Mouse (Mus musculus): ENCODE results near the gene Stac3. TPM values are rescaled to one million over a fixed set of nuclear protein-coding genes. Genes with fewer than 3 reads are reported as not detected.

The Stac3 gene
- total and polyA plus RNA-seq, 3 experiments: 0.21 to 1.2 (median 0.86) TPM

GRCm38 (mm10) chr10:127534036-127534928 lies 32.8 kb downstream of the Stac3 start, which contains the start of gene Nxph4:
Gene Nxph4, minus strand, starts transcription at chr10:127534559.
- Histone ChIP-seq H3K9ac (ENCODE audit: low read depth, low read length) (peak within 1 kb of the TSS; percentile 56), H3K27ac (no peak within 1 kb of the TSS), H3K36me3 (ENCODE audit: control insufficient read depth, insufficient read depth, low read length) (no peaks in the 10 kb centered on the region), H3K79me2 (replicated peaks; ENCODE audit: control insufficient read depth, insufficient read depth, low read length) (no peaks in the 10 kb centered on the region), H3K27me3 (ENCODE audit: control insufficient read depth, insufficient read depth, low read length) (peaks cover 16% of the 10 kb centered on the region), H3K4me1 (ENCODE audit: control insufficient read depth, insufficient read depth, low read length) (peaks cover 4% of the 10 kb centered on the region), H3K4me3 (peak within 1 kb of the TSS; percentile 47)
- intact Hi-C loops (cut with DNase I): no loop called here
- 2% methylated on average over 52 of the region's 78 CpGs for WGBS
- TF ChIP-seq CTCF (IDR thresholded peaks at IDR 0.05): no peak
- TF ChIP-seq POLR2A (IDR thresholded peaks at IDR 0.05; ENCODE audit: insufficient read depth, low read depth, low read length): no peak
- TF ChIP-seq EP300 (IDR thresholded peaks at IDR 0.05; ENCODE audit: insufficient read depth, low read depth, low read length): no peak
- peak in 1 of 2 experiments; percentile 44 for DNase-seq

- H3K27ac ChIP-seq: no peak overlapping the region
- DNase-seq: no peak
- peaks cover 4% of the 10 kb centered on the region for H3K4me1 ChIP-seq (ENCODE audit: control insufficient read depth, insufficient read depth, low read length)
- TF ChIP-seq CTCF (IDR thresholded peaks at IDR 0.05) (no peak), EP300 (IDR thresholded peaks at IDR 0.05; ENCODE audit: insufficient read depth, low read depth, low read length) (no peak), POLR2A (IDR thresholded peaks at IDR 0.05; ENCODE audit: insufficient read depth, low read depth, low read length) (no peak)
- no peak overlapping the region for H3K9ac ChIP-seq (ENCODE audit: low read depth, low read length)
- no peaks in the 10 kb centered on the region for H3K79me2 ChIP-seq (replicated peaks; ENCODE audit: control insufficient read depth, insufficient read depth, low read length)
- peak overlapping the region; percentile 47 for H3K4me3 ChIP-seq
- peaks cover 14% of the 10 kb centered on the region for H3K27me3 ChIP-seq (ENCODE audit: control insufficient read depth, insufficient read depth, low read length)
- intact Hi-C loops (cut with DNase I): no loop called here
- WGBS: 5% methylated on average over 30 of the region's 30 CpGs
- no peaks in the 10 kb centered on the region for H3K36me3 ChIP-seq (ENCODE audit: control insufficient read depth, insufficient read depth, low read length)
Observed at GRCm38 (mm10) chr10:127534929-127535384, 33.5 kb downstream of the Stac3 start.

GRCm38 (mm10) chr10:127536586-127537314 lies 35.3 kb downstream of the Stac3 start:
- DNase-seq: no peak
- H3K4me3 ChIP-seq: no peak overlapping the region
- peaks cover 4% of the 10 kb centered on the region for H3K4me1 ChIP-seq (ENCODE audit: control insufficient read depth, insufficient read depth, low read length)
- H3K79me2 ChIP-seq (replicated peaks; ENCODE audit: control insufficient read depth, insufficient read depth, low read length): no peaks in the 10 kb centered on the region
- H3K27me3 ChIP-seq (ENCODE audit: control insufficient read depth, insufficient read depth, low read length): peaks cover 13% of the 10 kb centered on the region
- TF ChIP-seq CTCF (IDR thresholded peaks at IDR 0.05): peak; percentile 65
- no peak for TF ChIP-seq EP300 (IDR thresholded peaks at IDR 0.05; ENCODE audit: insufficient read depth, low read depth, low read length)
- no peak for TF ChIP-seq POLR2A (IDR thresholded peaks at IDR 0.05; ENCODE audit: insufficient read depth, low read depth, low read length)
- no peak overlapping the region for H3K27ac ChIP-seq
- H3K9ac ChIP-seq (ENCODE audit: low read depth, low read length): no peak overlapping the region
- WGBS: 13% methylated on average over 8 of the region's 8 CpGs
- no peaks in the 10 kb centered on the region for H3K36me3 ChIP-seq (ENCODE audit: control insufficient read depth, insufficient read depth, low read length)
- intact Hi-C loops (cut with DNase I): no loop called here

GRCm38 (mm10) chr10:127537854-127538583 lies 36.5 kb downstream of the Stac3 start:
- TF ChIP-seq CTCF (IDR thresholded peaks at IDR 0.05): peak; percentile 98
- TF ChIP-seq EP300 (IDR thresholded peaks at IDR 0.05; ENCODE audit: insufficient read depth, low read depth, low read length): no peak
- peaks cover 4% of the 10 kb centered on the region for H3K4me1 ChIP-seq (ENCODE audit: control insufficient read depth, insufficient read depth, low read length)
- DNase-seq: peak; percentile 75 to 84
- intact Hi-C loops (cut with DNase I): loop anchor here (1.0 kb wide), 2 partner anchors 25 to 29 kb away; no protein-coding TSS in a partner anchor
- H3K9ac ChIP-seq (ENCODE audit: low read depth, low read length): no peak overlapping the region
- WGBS: 27% methylated on average over 7 of the region's 7 CpGs
- H3K36me3 ChIP-seq (ENCODE audit: control insufficient read depth, insufficient read depth, low read length): no peaks in the 10 kb centered on the region
- no peaks in the 10 kb centered on the region for H3K79me2 ChIP-seq (replicated peaks; ENCODE audit: control insufficient read depth, insufficient read depth, low read length)
- H3K4me3 ChIP-seq: no peak overlapping the region
- peaks cover 11% of the 10 kb centered on the region for H3K27me3 ChIP-seq (ENCODE audit: control insufficient read depth, insufficient read depth, low read length)
- no peak overlapping the region for H3K27ac ChIP-seq

- Histone ChIP-seq H3K27me3 (ENCODE audit: control insufficient read depth, insufficient read depth, low read length) (no peaks in the 10 kb centered on the region), H3K4me1 (ENCODE audit: control insufficient read depth, insufficient read depth, low read length) (no peaks in the 10 kb centered on the region), H3K4me3 (no peak overlapping the region), H3K36me3 (ENCODE audit: control insufficient read depth, insufficient read depth, low read length) (no peaks in the 10 kb centered on the region), H3K9ac (ENCODE audit: low read depth, low read length) (no peak overlapping the region), H3K79me2 (replicated peaks; ENCODE audit: control insufficient read depth, insufficient read depth, low read length) (no peaks in the 10 kb centered on the region), H3K27ac (no peak overlapping the region)
- DNase-seq: no peak
- 94% methylated on average over 8 of the region's 8 CpGs for WGBS
- intact Hi-C loops (cut with DNase I): no loop called here
- TF ChIP-seq CTCF (IDR thresholded peaks at IDR 0.05) (no peak), EP300 (IDR thresholded peaks at IDR 0.05; ENCODE audit: insufficient read depth, low read depth, low read length) (no peak), POLR2A (IDR thresholded peaks at IDR 0.05; ENCODE audit: insufficient read depth, low read depth, low read length) (no peak)
Observed at GRCm38 (mm10) chr10:127541510-127541909, 40.0 kb downstream of the Stac3 start.
